Mouse (Mus musculus) intestine, embryonic 15.5 days (tissue): ENCODE data around the gene Kcnip4. TPM values are rescaled to one million over a fixed set of nuclear protein-coding genes. Genes with fewer than 3 reads are reported as not detected.

Experiments used
- ATAC-seq: fragments of 200-750 bp; cut with Nextera tagmentation; 2 replicates; pipeline ENCODE4 v1.8.0; 2017; ENCODE audit warnings: moderate TSS enrichment, moderate library complexity
- H3K27ac ChIP-seq: fragments of 300-500 bp; sonication (generic); 2 replicates; pipeline ENCODE4 v1.5.1; 2015; ENCODE audit warnings: mild to moderate bottlenecking, inconsistent platforms
- H3K27me3 ChIP-seq: fragments of 300-500 bp; sonication (generic); replicated peaks from 2 replicates; pipeline ENCODE4 v1.6.1; 2015; ENCODE audit warnings: inconsistent platforms
- H3K36me3 ChIP-seq: fragments of 300-500 bp; sonication (generic); 2 replicates; pipeline ENCODE4 v1.6.1; 2015; ENCODE audit warnings: inconsistent platforms
- H3K4me1 ChIP-seq: fragments of 300-500 bp; sonication (generic); replicated peaks from 2 replicates; pipeline ENCODE4 v1.6.1; 2015; ENCODE audit warnings: inconsistent platforms
- H3K4me2 ChIP-seq: fragments of 300-500 bp; sonication (generic); replicated peaks from 2 replicates; pipeline ENCODE4 v1.6.1; 2015; ENCODE audit warnings: mild to moderate bottlenecking, inconsistent platforms
- H3K4me3 ChIP-seq: fragments of 300-500 bp; sonication (generic); replicated peaks from 2 replicates; pipeline ENCODE4 v1.5.1; 2015; ENCODE audit warnings: inconsistent platforms
- H3K9ac ChIP-seq: fragments of 300-500 bp; sonication (generic); 2 replicates; pipeline ENCODE4 v1.6.1; 2015; ENCODE audit warnings: inconsistent platforms
- H3K9me3 ChIP-seq: fragments of 300-500 bp; sonication (generic); 2 replicates; pipeline ENCODE4 v1.6.1; 2016; ENCODE audit warnings: inconsistent platforms
- WGBS: fragments of 180-500 bp; shearing (Covaris S2); methylation state at CpG from one replicate; pipeline ENCODE4 v1.1.7; 2015; 5-methylcytosine and 5-hydroxymethylcytosine counted together
- polyA plus RNA-seq: library from polyadenylated mRNA; unstranded; fragments of >200 nt; fragmentation: Nextera tagmentation; extraction: Ambion mirVana; gene quantifications from 2 replicates; pipeline ENCODE4 v1.2.1, GENCODE M21; 2015

Gene Kcnip4
- polyA plus RNA-seq, 1 experiment from 2014 or later, result 3.0 TPM

- Histone ChIP-seq H3K4me2 (no peak overlapping the region), H3K4me3 (no peak overlapping the region), H3K9me3 (no peaks in the 10 kb centered on the region), H3K27ac (no peak overlapping the region), H3K4me1 (no peaks in the 10 kb centered on the region), H3K9ac (no peak overlapping the region), H3K27me3 (no peaks in the 10 kb centered on the region), H3K36me3 (no peaks in the 10 kb centered on the region)
- no peak for ATAC-seq
- 77% methylated on average over 5 of the region's 5 CpGs for WGBS
Measured at GRCm38 (mm10) chr5:48410348-48410747, 1114.4 kb downstream of the Kcnip4 start.

GRCm38 (mm10) chr5:48408276-48408675, 1116.4 kb downstream of the Kcnip4 start:
- H3K36me3 ChIP-seq, result no peaks in the 10 kb centered on the region
- ATAC-seq, result no peak
- no peak overlapping the region for H3K4me3 ChIP-seq

DNA sequence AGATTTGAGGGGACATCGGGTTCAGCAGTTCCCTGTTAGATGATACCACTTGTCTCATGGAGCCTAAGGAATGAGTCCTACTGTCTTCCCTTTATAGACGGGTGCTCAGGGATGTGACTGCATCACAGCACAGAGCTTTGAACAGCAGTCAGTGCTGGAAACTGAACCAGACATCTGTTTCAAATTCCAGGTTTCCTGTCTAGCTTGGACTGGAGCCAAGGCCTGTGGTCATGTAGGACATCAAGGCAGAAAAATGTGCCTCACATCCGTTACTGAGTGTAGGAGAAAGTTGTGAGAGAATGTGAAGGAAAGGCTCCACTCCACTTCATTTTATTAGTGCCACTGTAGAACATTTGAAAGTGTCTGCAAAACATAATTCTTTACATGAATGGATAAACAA, 1122.2 kb downstream of the Kcnip4 start:
- H3K4me3 ChIP-seq, result no peak overlapping the region
- H3K9ac ChIP-seq, result no peak overlapping the region
- H3K4me2 ChIP-seq, result no peak overlapping the region
- ATAC-seq, result no peak
- no peaks in the 10 kb centered on the region for H3K9me3 ChIP-seq
- H3K36me3 ChIP-seq, result no peaks in the 10 kb centered on the region
- 56% methylated on average over 3 of the region's 3 CpGs for WGBS
- H3K27ac ChIP-seq, result no peak overlapping the region
- H3K4me1 ChIP-seq, result no peaks in the 10 kb centered on the region
- no peaks in the 10 kb centered on the region for H3K27me3 ChIP-seq

More at GRCm38 (mm10) chr5:48408276-48408675, 1116.4 kb downstream of the Kcnip4 start:
- H3K27me3 ChIP-seq, result no peaks in the 10 kb centered on the region
- H3K9me3 ChIP-seq, result no peaks in the 10 kb centered on the region
- WGBS, result 65% methylated on average over 4 of the region's 4 CpGs
- H3K9ac ChIP-seq, result no peak overlapping the region
- H3K27ac ChIP-seq, result no peak overlapping the region
- H3K4me2 ChIP-seq, result no peak overlapping the region
- H3K4me1 ChIP-seq, result no peaks in the 10 kb centered on the region

GRCm38 (mm10) chr5:48371890-48372766, 1152.6 kb downstream of the Kcnip4 start:
- no peaks in the 10 kb centered on the region for H3K4me1 ChIP-seq
- peak overlapping the region; percentile 68 for H3K4me2 ChIP-seq
- ATAC-seq, result peak; percentile 100
- no peaks in the 10 kb centered on the region for H3K27me3 ChIP-seq
- no peaks in the 10 kb centered on the region for H3K9me3 ChIP-seq
- H3K9ac ChIP-seq, result peak overlapping the region; percentile 88
- H3K36me3 ChIP-seq, result peaks cover 4% of the 10 kb centered on the region; the same call in 1 of the 2 replicates
- under 1% methylated on average over 44 of the region's 44 CpGs for WGBS
- H3K27ac ChIP-seq, result peak overlapping the region; percentile 70; the same call in 1 of the 2 replicates
- peak overlapping the region; percentile 98 for H3K4me3 ChIP-seq

DNA sequence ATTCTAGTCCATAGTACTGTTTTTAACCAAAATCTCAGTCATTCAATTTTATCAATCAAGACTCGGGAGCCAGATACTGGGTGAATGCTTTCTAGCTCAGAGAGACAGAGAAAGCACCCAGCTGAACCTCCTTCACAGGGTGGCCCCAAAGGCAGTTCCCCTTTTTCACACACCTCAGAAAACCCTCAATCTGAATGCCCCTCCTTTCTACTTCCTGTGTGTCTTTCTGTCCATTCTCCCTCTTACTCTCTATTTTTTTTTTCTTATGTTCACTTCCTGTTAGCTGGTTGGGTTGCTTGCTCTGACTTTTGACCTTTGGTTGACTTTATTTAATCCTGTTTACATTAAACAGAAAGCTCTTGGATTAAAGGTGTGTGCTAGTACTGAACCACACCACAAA, 1175.4 kb downstream of the Kcnip4 start:
- Histone ChIP-seq H3K27ac (no peak overlapping the region), H3K9ac (no peak overlapping the region), H3K4me1 (no peaks in the 10 kb centered on the region), H3K36me3 (no peaks in the 10 kb centered on the region), H3K4me3 (no peak overlapping the region), H3K27me3 (no peaks in the 10 kb centered on the region), H3K4me2 (no peak overlapping the region), H3K9me3 (no peaks in the 10 kb centered on the region)
- no peak for ATAC-seq
- 85% methylated on average over 1 of the region's 1 CpGs for WGBS

- no peak for ATAC-seq
- Histone ChIP-seq H3K9ac (no peak overlapping the region), H3K9me3 (no peaks in the 10 kb centered on the region), H3K27ac (no peak overlapping the region), H3K36me3 (no peaks in the 10 kb centered on the region), H3K4me1 (no peaks in the 10 kb centered on the region), H3K27me3 (no peaks in the 10 kb centered on the region), H3K4me2 (no peak overlapping the region), H3K4me3 (no peak overlapping the region)
- WGBS, result 93% methylated on average over 2 of the region's 2 CpGs
Measured at GRCm38 (mm10) chr5:48345983-48346648, 1178.6 kb downstream of the Kcnip4 start.

DNA sequence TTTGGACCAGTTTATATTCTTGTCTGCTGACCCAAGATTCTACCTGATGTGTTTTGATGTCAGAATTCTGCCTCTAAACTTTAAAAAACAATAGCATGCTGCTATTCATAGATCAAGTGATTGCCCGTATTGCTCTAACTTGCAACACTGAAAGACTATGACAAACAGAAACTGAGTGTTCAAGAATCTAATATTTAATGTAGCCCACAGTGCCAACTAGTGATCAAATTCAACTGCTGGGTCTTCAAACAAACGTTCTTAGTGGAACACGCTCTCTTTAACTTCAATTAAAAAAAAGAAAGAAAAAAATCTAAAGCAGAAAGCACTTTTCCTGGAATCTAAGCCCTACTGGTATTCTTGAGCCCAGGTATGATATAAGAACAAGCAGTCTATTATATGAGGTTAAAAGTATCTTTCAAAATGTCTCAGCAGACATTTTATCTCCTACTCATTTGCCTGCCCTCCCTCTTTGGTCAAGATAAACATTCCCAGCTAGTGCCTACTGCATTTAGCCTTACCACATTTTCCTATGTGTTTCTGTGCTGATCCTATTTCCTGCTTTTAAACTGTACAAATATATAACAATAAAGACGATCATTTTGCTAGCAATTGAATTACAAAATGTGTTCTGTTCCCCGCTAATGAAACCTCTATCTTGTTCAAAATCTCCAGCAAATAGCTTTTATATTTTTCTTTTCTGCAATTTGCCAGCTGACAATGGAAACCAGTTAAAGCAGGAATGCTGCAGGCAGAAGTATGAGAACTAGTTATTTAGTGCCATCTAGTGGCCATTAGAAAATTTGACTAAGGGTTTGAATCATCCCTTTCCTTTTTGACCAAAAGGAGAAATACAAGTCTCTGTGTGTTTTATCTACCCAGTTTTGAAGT, 1179.4 kb downstream of the Kcnip4 start:
- Histone ChIP-seq H3K9me3 (no peaks in the 10 kb centered on the region), H3K36me3 (no peaks in the 10 kb centered on the region), H3K4me2 (no peak overlapping the region), H3K4me3 (no peak overlapping the region), H3K9ac (no peak overlapping the region), H3K27me3 (no peaks in the 10 kb centered on the region), H3K27ac (no peak overlapping the region), H3K4me1 (no peaks in the 10 kb centered on the region)
- peak; percentile 71 for ATAC-seq
- 42% methylated on average over 5 of the region's 5 CpGs for WGBS

GRCm38 (mm10) chr5:48340808-48341433, 1183.8 kb downstream of the Kcnip4 start:
- Histone ChIP-seq H3K4me1 (no peaks in the 10 kb centered on the region), H3K9ac (no peak overlapping the region), H3K4me3 (no peak overlapping the region), H3K9me3 (no peaks in the 10 kb centered on the region), H3K27ac (no peak overlapping the region), H3K27me3 (no peaks in the 10 kb centered on the region), H3K36me3 (no peaks in the 10 kb centered on the region), H3K4me2 (no peak overlapping the region)
- no peak for ATAC-seq
- 31% methylated on average over 7 of the region's 7 CpGs for WGBS
